Mouse (Mus musculus) G1E (cell line): ENCODE measurements around the gene Myo19.

Experiments
- CTCF ChIP-seq: IDR thresholded peaks from 2 replicates; pipeline ENCODE4 v1.5.1; 2012; ENCODE audit warnings: low read depth, low read length, inconsistent platforms, mixed read lengths
- GATA1 ChIP-seq: IDR thresholded peaks from 2 replicates; pipeline ENCODE4 v1.6.1; 2012; ENCODE audit warnings: borderline replicate concordance, low read length, inconsistent platforms, mixed read lengths
- TAL1 ChIP-seq: conservative IDR thresholded peaks from 2 replicates; pipeline ENCODE4 v1.6.1; 2012; ENCODE audit warnings: low read depth, low read length, inconsistent platforms, mixed read lengths

DNA sequence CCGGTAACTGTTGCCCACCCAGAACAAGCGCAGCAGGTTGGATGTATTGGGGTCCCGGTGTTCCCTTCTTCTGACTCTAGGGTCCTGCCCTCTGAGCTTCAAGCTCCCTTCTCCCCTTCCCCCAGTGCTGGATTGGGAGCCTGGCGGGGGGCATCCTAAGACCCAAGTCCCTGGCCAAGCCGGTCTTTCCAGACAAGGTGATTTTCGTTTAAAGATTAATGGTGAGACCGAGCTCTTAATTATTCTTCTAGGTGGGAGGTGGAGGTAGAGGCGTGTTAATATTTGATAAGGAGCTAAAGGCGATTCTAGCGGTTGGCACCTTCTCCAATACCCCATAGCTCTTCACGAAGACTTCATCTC lies 78.3 kb downstream of the Myo19 start:
- TF ChIP-seq CTCF (no peak), TAL1 (no peak), GATA1 (no peak)
